Mouse (Mus musculus): Measurements from ENCODE around the gene Spock2. TPM values are rescaled to one million over a fixed set of nuclear protein-coding genes. Genes with fewer than 3 reads are reported as not detected.

Gene Spock2
- total RNA-seq, 1 experiment, result 4.1 TPM

DNA sequence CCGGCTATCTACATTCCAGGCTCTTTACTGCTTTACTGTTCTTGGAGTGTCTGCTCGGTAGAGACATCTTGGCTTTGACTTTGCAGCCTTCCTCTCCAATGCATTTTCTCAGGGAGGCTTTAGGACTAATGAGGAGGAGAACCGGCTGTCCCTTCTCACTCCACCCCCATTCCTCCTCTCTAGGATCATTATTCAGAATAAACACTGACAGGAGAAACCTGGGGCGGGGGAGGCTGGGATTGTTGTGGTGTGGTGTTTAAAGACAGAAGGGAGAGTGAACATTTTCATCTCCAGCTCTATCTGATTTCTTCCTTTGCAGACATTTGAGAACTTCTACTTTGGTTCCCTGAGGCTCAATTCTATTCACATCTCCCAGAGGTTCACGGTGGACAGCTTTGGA is 8.2 kb upstream of the Spock2 start:
- Histone ChIP-seq H3K4me3 (ENCODE audit: insufficient read depth in 1 of 2, low read depth in 1 of 2, low read length in 2 of 2, poor library complexity in 1 of 2, severe bottlenecking in 1 of 2) (no peak overlapping the region), H3K9ac (ENCODE audit: insufficient read depth, low read depth, low read length, poor library complexity, severe bottlenecking) (no peak overlapping the region), H3K36me3 (ENCODE audit: control insufficient read depth, insufficient read depth, low read length, poor library complexity, severe bottlenecking) (peaks cover 3% of the 10 kb centered on the region; the same call in 1 of the 2 replicates), H3K27ac (ENCODE audit: insufficient read depth, low read depth, low read length, poor library complexity, severe bottlenecking) (no peak overlapping the region), H3K9me3 (ENCODE audit: control insufficient read depth, insufficient read depth, low read depth, low read length) (no peaks in the 10 kb centered on the region), H3K4me1 (ENCODE audit: control insufficient read depth in 2 of 2, insufficient read depth in 2 of 2, low read length in 2 of 2, poor library complexity in 1 of 2) (no peaks in the 10 kb centered on the region)
- in situ Hi-C loops (cut with MboI; ENCODE audit: low sequenced_read_pairs in 2 of 2, unreplicated experiment in 2 of 2), result no loop called here
- no peak for DNase-seq (ENCODE audit: low read depth, low spot score)
- TF ChIP-seq HCFC1 (IDR thresholded peaks at IDR 0.05; ENCODE audit: borderline replicate concordance, insufficient read depth, low read length), result no peak
- no peak for TF ChIP-seq MAFK (IDR thresholded peaks at IDR 0.05; ENCODE audit: insufficient read depth, low read depth, low read length)
- TF ChIP-seq ZNF384 (IDR thresholded peaks at IDR 0.05; ENCODE audit: low read depth, low read length), result no peak
- no peak for TF ChIP-seq ZC3H11A (IDR thresholded peaks at IDR 0.05; ENCODE audit: borderline replicate concordance, low read depth, low read length)
- TF ChIP-seq CHD2 (IDR thresholded peaks at IDR 0.05; ENCODE audit: low read depth, low read length), result no peak

DNA sequence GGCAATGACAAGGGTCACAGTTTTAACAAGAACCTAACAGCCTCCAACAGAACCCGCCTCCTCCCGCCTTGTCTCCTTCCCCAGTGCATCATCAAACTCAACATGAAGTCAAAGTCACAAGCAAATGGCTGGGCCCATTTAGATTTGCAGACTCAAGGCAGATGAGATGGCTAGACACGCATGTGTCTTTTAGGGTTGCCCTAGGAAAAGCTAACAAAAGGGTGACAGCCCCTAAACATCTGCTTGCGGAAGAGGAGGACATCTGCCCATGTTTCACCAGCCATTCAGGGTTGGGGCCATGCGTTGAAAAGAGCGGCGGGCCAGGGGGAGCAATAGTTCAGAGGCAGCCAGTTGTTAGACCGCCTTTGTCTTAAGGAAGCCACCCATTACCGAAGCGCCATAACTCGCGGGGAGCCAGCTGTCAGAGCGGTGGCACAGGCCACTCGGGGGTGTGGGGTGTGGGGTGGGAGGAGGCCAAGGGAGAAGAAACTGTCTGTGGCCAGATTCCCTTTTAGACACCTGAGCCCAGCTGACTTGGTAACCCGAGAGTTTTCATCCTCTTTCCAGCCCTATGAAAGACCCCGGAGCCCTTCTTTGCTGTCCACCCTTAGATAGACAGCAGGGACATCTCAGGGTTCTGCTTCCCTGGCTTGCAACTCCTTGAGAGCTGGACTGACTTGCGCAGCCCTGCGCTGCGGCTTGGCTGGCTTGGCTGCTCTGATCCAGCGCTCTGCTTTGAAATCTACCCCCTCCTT is 451 bp upstream of the Spock2 start:
- no peak overlapping the region for H3K9ac ChIP-seq (ENCODE audit: insufficient read depth, low read depth, low read length, poor library complexity, severe bottlenecking)
- H3K4me3 ChIP-seq (ENCODE audit: insufficient read depth in 1 of 2, low read depth in 1 of 2, low read length in 2 of 2, poor library complexity in 1 of 2, severe bottlenecking in 1 of 2), result peak overlapping the region; percentile 30 to 72; a peak in 2 of 4 replicates
- in situ Hi-C loops (cut with MboI; ENCODE audit: low sequenced_read_pairs in 2 of 2, unreplicated experiment in 2 of 2), result no loop called here
- no peaks in the 10 kb centered on the region for H3K9me3 ChIP-seq (ENCODE audit: control insufficient read depth, insufficient read depth, low read depth, low read length)
- H3K36me3 ChIP-seq (ENCODE audit: control insufficient read depth, insufficient read depth, low read length, poor library complexity, severe bottlenecking), result no peaks in the 10 kb centered on the region
- no peak overlapping the region for H3K27ac ChIP-seq (ENCODE audit: insufficient read depth, low read depth, low read length, poor library complexity, severe bottlenecking)
- TF ChIP-seq HCFC1 (IDR thresholded peaks at IDR 0.05; ENCODE audit: borderline replicate concordance, insufficient read depth, low read length) (no peak), CHD2 (IDR thresholded peaks at IDR 0.05; ENCODE audit: low read depth, low read length) (no peak), ZNF384 (IDR thresholded peaks at IDR 0.05; ENCODE audit: low read depth, low read length) (no peak), MAFK (IDR thresholded peaks at IDR 0.05; ENCODE audit: insufficient read depth, low read depth, low read length) (no peak), ZC3H11A (IDR thresholded peaks at IDR 0.05; ENCODE audit: borderline replicate concordance, low read depth, low read length) (no peak)
- DNase-seq (ENCODE audit: low read depth, low spot score), result no peak
- peaks cover 0 to 8% of the 10 kb centered on the region in 2 experiments; a peak in 1 of 4 replicates for H3K4me1 ChIP-seq (ENCODE audit: control insufficient read depth in 2 of 2, insufficient read depth in 2 of 2, low read length in 2 of 2, poor library complexity in 1 of 2)

DNA sequence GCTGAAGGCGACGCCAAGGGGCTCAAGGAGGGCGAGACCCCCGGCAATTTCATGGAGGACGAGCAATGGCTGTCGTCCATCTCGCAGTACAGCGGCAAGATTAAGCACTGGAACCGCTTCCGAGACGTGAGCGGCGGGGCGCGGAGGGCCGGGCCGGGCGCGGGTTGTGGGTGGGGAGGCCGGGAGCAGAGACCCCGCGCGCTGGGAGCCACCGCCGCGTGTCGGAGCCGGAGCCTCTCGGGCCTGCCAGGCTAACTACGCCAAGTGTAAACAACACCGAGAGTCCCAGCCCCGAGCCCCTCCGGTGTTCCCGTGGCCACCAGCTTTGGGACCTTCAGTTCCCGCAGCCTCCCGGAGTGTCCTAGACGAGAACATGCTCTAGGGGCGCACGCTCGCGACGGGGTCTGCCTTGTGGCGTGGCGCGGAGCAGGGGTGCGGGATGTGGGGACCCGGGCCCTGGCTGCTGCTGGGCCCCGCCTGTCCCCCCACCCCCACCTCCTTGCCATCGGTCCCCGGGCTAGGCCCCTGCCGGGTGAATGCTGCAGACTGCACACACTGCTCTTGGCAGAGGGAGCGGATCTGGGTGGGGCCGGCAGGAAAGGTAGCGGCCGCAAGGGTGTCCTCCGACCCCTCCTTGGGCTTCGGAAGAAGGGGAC is 640 bp downstream of the Spock2 start:
- Histone ChIP-seq H3K4me3 (ENCODE audit: insufficient read depth in 1 of 2, low read depth in 1 of 2, low read length in 2 of 2, poor library complexity in 1 of 2, severe bottlenecking in 1 of 2) (peak overlapping the region; percentile 66 to 72), H3K36me3 (ENCODE audit: control insufficient read depth, insufficient read depth, low read length, poor library complexity, severe bottlenecking) (no peaks in the 10 kb centered on the region), H3K27ac (ENCODE audit: insufficient read depth, low read depth, low read length, poor library complexity, severe bottlenecking) (no peak overlapping the region), H3K4me1 (ENCODE audit: control insufficient read depth in 2 of 2, insufficient read depth in 2 of 2, low read length in 2 of 2, poor library complexity in 1 of 2) (peaks cover 0 to 8% of the 10 kb centered on the region in 2 experiments; a peak in 1 of 4 replicates), H3K9ac (ENCODE audit: insufficient read depth, low read depth, low read length, poor library complexity, severe bottlenecking) (peak overlapping the region; percentile 56), H3K9me3 (ENCODE audit: control insufficient read depth, insufficient read depth, low read depth, low read length) (no peaks in the 10 kb centered on the region)
- TF ChIP-seq HCFC1 (IDR thresholded peaks at IDR 0.05; ENCODE audit: borderline replicate concordance, insufficient read depth, low read length) (0 out of 2 replicates have a peak, but pooled peaks have one; percentile 23), ZC3H11A (IDR thresholded peaks at IDR 0.05; ENCODE audit: borderline replicate concordance, low read depth, low read length) (no peak)
- in situ Hi-C loops (cut with MboI; ENCODE audit: low sequenced_read_pairs in 2 of 2, unreplicated experiment in 2 of 2), result no loop called here
- no peak for DNase-seq (ENCODE audit: low read depth, low spot score)

DNA sequence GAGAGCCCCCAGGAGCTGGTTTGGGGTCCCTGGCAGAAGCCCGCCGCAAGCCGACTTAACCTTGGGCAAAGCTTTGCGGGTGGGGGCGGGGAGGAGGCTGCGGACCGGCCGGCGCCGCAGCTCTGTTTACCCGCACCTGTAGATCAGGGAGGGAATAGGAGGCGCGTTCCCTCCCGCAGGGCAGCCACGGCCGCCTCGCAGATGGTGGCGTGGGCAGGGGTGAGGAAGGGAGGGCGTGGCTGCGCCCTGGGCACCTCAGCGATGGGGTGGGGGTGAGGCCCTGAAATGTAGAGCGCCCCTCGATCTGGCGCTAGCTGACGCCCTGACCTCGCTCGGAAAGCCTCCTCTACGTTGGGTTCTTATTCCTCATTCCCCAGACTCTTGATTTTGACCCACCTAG is 1.4 kb downstream of the Spock2 start:
- TF ChIP-seq CHD2 (IDR thresholded peaks at IDR 0.05; ENCODE audit: low read depth, low read length) (no peak), MAFK (IDR thresholded peaks at IDR 0.05; ENCODE audit: insufficient read depth, low read depth, low read length) (no peak), ZC3H11A (IDR thresholded peaks at IDR 0.05; ENCODE audit: borderline replicate concordance, low read depth, low read length) (no peak), HCFC1 (IDR thresholded peaks at IDR 0.05; ENCODE audit: borderline replicate concordance, insufficient read depth, low read length) (no peak), ZNF384 (IDR thresholded peaks at IDR 0.05; ENCODE audit: low read depth, low read length) (no peak)
- Histone ChIP-seq H3K9ac (ENCODE audit: insufficient read depth, low read depth, low read length, poor library complexity, severe bottlenecking) (no peak overlapping the region), H3K27ac (ENCODE audit: insufficient read depth, low read depth, low read length, poor library complexity, severe bottlenecking) (no peak overlapping the region), H3K36me3 (ENCODE audit: control insufficient read depth, insufficient read depth, low read length, poor library complexity, severe bottlenecking) (no peaks in the 10 kb centered on the region), H3K4me1 (ENCODE audit: control insufficient read depth in 2 of 2, insufficient read depth in 2 of 2, low read length in 2 of 2, poor library complexity in 1 of 2) (peaks cover 0 to 8% of the 10 kb centered on the region in 2 experiments; a peak in 1 of 4 replicates), H3K4me3 (ENCODE audit: insufficient read depth in 1 of 2, low read depth in 1 of 2, low read length in 2 of 2, poor library complexity in 1 of 2, severe bottlenecking in 1 of 2) (peak overlapping the region; percentile 66 to 72), H3K9me3 (ENCODE audit: control insufficient read depth, insufficient read depth, low read depth, low read length) (no peaks in the 10 kb centered on the region)
- in situ Hi-C loops (cut with MboI; ENCODE audit: low sequenced_read_pairs in 2 of 2, unreplicated experiment in 2 of 2), result no loop called here
- no peak for DNase-seq (ENCODE audit: low read depth, low spot score)

Measured in ES-E14 (cell line).